8 mouse cellular contexts compared by ENCODE assay signal in the genomic region with DNA sequence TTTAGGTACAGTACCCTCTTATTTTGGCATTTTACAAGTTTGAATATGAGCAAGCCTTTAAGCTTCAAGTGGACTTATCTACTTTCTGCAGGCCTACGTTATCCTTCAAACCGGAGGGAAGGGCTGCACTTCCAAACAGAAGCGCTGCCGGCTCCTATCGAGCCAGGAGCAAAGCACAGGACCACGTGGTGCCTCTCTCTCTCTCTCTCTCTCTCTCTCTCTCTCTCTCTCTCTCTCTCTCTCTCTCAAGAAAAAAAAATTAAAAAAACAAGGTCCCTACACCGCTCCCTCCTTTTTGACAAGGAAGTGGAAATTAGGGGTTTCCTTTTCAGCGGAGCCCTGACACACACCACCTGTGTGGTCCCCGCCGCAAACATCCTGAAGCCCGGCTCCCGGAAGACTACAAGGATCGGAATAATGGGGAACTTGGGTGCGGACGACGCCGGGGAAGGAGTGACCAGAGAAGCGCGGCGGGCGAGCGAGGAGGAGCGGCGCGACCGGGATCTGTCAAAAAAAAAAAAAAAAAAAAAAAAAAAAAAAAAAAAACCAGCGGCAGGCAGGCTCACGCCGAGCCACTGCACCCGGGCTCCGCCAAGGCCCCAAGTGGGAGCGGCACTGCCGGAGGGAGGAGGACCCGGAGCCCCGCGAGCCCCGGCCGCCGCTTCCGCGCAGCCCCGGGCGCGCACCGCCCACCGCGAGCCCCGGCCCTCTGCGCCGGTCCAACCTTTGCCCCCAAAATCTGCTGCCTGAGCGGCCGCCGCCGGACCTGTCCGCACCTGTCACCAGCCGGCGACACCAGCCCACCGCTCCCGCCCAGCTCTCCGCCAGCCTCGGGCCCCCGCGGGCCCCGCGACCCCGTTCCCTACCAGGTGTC. TPM values are rescaled to one million over a fixed set of nuclear protein-coding genes. Genes with fewer than 3 reads are reported as not detected.
DNase-seq lines count a peak whose midpoint lies in the region; ATAC-seq and TF ChIP-seq lines count a peak whose summit lies in the region.

No protein-coding gene starts in this region.

- peak; percentile 36 for ATAC-seq in frontal cortex, adult (ENCODE audit: low TSS enrichment)
- peak; percentile 52 for ATAC-seq in Patski
- peak; percentile 68 for ATAC-seq in embryonic facial prominence, embryonic 14.5 days (ENCODE audit: low read depth)
- ATAC-seq in hindbrain, embryonic 11.5 days (ENCODE audit: low FRiP score): peak; percentile 73
- peak; percentile 60 for ATAC-seq in limb, embryonic 14.5 days (ENCODE audit: low FRiP score, low read depth)
- peak; percentile 71 for ATAC-seq in midbrain, embryonic 14.5 days (ENCODE audit: low FRiP score, low TSS enrichment)
- ATAC-seq in stomach, embryonic 16.5 days (ENCODE audit: insufficient read depth, low FRiP score): peak; percentile 76

- H3K4me2 ChIP-seq in embryonic facial prominence, embryonic 14.5 days (ENCODE audit: low read depth, low read length): peak overlapping the region; percentile 72
- peak overlapping the region; percentile 39 for H3K4me2 ChIP-seq in hindbrain, embryonic 11.5 days (replicated peaks; ENCODE audit: low read depth, low read length)
- peak overlapping the region; percentile 53 for H3K4me2 ChIP-seq in limb, embryonic 14.5 days (replicated peaks; ENCODE audit: low read depth, low read length, severe bottlenecking)
- H3K4me2 ChIP-seq in midbrain, embryonic 14.5 days (ENCODE audit: low read length): peak overlapping the region; percentile 67
- H3K4me2 ChIP-seq in stomach, embryonic 16.5 days (ENCODE audit: low read depth, low read length): peak overlapping the region; percentile 75

- under 1% methylated on average over 26 of the region's 66 CpGs for WGBS in embryonic facial prominence, embryonic 14.5 days
- WGBS in hindbrain, embryonic 11.5 days: under 1% methylated on average over 54 of the region's 66 CpGs
- 4% methylated on average over 49 of the region's 66 CpGs for WGBS in limb, embryonic 14.5 days
- WGBS in midbrain, embryonic 14.5 days: under 1% methylated on average over 65 of the region's 66 CpGs
- WGBS in stomach, embryonic 16.5 days: under 1% methylated on average over 55 of the region's 66 CpGs

- H3K9me3 ChIP-seq in embryonic facial prominence, embryonic 14.5 days (ENCODE audit: control insufficient read depth, low read length): no peaks in the 10 kb centered on the region
- no peaks in the 10 kb centered on the region for H3K9me3 ChIP-seq in hindbrain, embryonic 11.5 days (ENCODE audit: control insufficient read depth, low read length)
- no peaks in the 10 kb centered on the region for H3K9me3 ChIP-seq in limb, embryonic 14.5 days (ENCODE audit: control insufficient read depth, low read length)
- H3K9me3 ChIP-seq in midbrain, embryonic 14.5 days (ENCODE audit: control insufficient read depth, low read length): no peaks in the 10 kb centered on the region
- H3K9me3 ChIP-seq in stomach, embryonic 16.5 days (replicated peaks; ENCODE audit: control insufficient read depth, low read length): no peaks in the 10 kb centered on the region

- H3K9ac ChIP-seq in embryonic facial prominence, embryonic 14.5 days (ENCODE audit: low read depth, low read length): peak overlapping the region; percentile 83
- peak overlapping the region; percentile 76 for H3K9ac ChIP-seq in hindbrain, embryonic 11.5 days (ENCODE audit: low read depth, low read length)
- H3K9ac ChIP-seq in limb, embryonic 14.5 days (ENCODE audit: low read depth, low read length, severe bottlenecking): peak overlapping the region; percentile 82
- H3K9ac ChIP-seq in midbrain, embryonic 14.5 days (replicated peaks; ENCODE audit: low read length): peak overlapping the region; percentile 87
- H3K9ac ChIP-seq in stomach, embryonic 16.5 days (ENCODE audit: low read length): peak overlapping the region; percentile 90

- peaks cover 7% of the 10 kb centered on the region for H3K4me1 ChIP-seq in embryonic facial prominence, embryonic 14.5 days (ENCODE audit: control insufficient read depth, insufficient read depth, low read length)
- no peaks in the 10 kb centered on the region for H3K4me1 ChIP-seq in hindbrain, embryonic 11.5 days (replicated peaks; ENCODE audit: control insufficient read depth, insufficient read depth, low read length)
- H3K4me1 ChIP-seq in limb, embryonic 14.5 days (ENCODE audit: control insufficient read depth, insufficient read depth, low read length): 0 out of 2 replicates have a peak, but pooled peaks cover 6% of the 10 kb centered on the region
- H3K4me1 ChIP-seq in midbrain, embryonic 14.5 days (ENCODE audit: control insufficient read depth, insufficient read depth, low read length): peaks cover 12% of the 10 kb centered on the region
- peaks cover 15% of the 10 kb centered on the region for H3K4me1 ChIP-seq in stomach, embryonic 16.5 days (ENCODE audit: control insufficient read depth, insufficient read depth, low read length)

- DNase-seq in frontal cortex, postnatal 36 days (ENCODE audit: low spot score in 2 of 2): no peak
- peak; percentile 6 for DNase-seq in Patski (ENCODE audit: low read depth, low spot score)
- peak; percentile 79 for DNase-seq in embryonic facial prominence, embryonic 14.5 days (ENCODE audit: low spot score)
- peak; percentile 53 for DNase-seq in hindbrain, embryonic 11.5 days (ENCODE audit: low spot score)
- peak; percentile 71 for DNase-seq in limb, embryonic 14.5 days (ENCODE audit: low spot score)
- DNase-seq in midbrain, embryonic 14.5 days: peak; percentile 74

- CTCF ChIA-PET in Patski (lab: Charles Lee): no interaction called here

- POLR2A ChIA-PET in Patski (lab: Charles Lee): interaction anchor here (0.5 kb wide), 1 partner anchor 403 kb away, joined by 3 read pairs; no protein-coding TSS in a partner anchor

- H3K27ac ChIP-seq in embryonic facial prominence, embryonic 14.5 days (replicated peaks; ENCODE audit: low read depth, low read length): peak overlapping the region; percentile 90
- peak overlapping the region; percentile 69 for H3K27ac ChIP-seq in hindbrain, embryonic 11.5 days (ENCODE audit: low read depth, low read length)
- peak overlapping the region; percentile 83 for H3K27ac ChIP-seq in limb, embryonic 14.5 days (replicated peaks; ENCODE audit: low read depth, low read length)
- H3K27ac ChIP-seq in midbrain, embryonic 14.5 days (replicated peaks; ENCODE audit: low read depth, low read length): peak overlapping the region; percentile 94
- peak overlapping the region; percentile 92 for H3K27ac ChIP-seq in stomach, embryonic 16.5 days (ENCODE audit: low read length)

- peak overlapping the region; percentile 94 for H3K4me3 ChIP-seq in embryonic facial prominence, embryonic 14.5 days (ENCODE audit: low read depth, low read length)
- H3K4me3 ChIP-seq in hindbrain, embryonic 11.5 days (ENCODE audit: low read depth, low read length): peak overlapping the region; percentile 69
- peak overlapping the region; percentile 98 for H3K4me3 ChIP-seq in limb, embryonic 14.5 days (replicated peaks; ENCODE audit: low read length)
- H3K4me3 ChIP-seq in midbrain, embryonic 14.5 days (replicated peaks; ENCODE audit: low read depth, low read length): peak overlapping the region; percentile 91
- peak overlapping the region; percentile 93 for H3K4me3 ChIP-seq in stomach, embryonic 16.5 days (replicated peaks; ENCODE audit: low read length)

- TF ChIP-seq POLR2A in limb, embryonic 14.5 days (IDR thresholded peaks at IDR 0.05; ENCODE audit: borderline replicate concordance, extremely low read depth, insufficient read depth, insufficient read length): no peak

- in situ Hi-C loops in Patski (cut with MboI; ENCODE audit: low pct_unique_long_range_greater_than_20kb): no loop called here

- H3K27me3 ChIP-seq in Patski: no peaks in the 10 kb centered on the region
- no peaks in the 10 kb centered on the region for H3K27me3 ChIP-seq in embryonic facial prominence, embryonic 14.5 days (replicated peaks; ENCODE audit: control insufficient read depth, insufficient read depth, low read length)
- no peaks in the 10 kb centered on the region for H3K27me3 ChIP-seq in hindbrain, embryonic 11.5 days (ENCODE audit: control insufficient read depth, insufficient read depth, low read length)
- no peaks in the 10 kb centered on the region for H3K27me3 ChIP-seq in limb, embryonic 14.5 days (ENCODE audit: control insufficient read depth, insufficient read depth, low read length)
- H3K27me3 ChIP-seq in midbrain, embryonic 14.5 days (ENCODE audit: control insufficient read depth, insufficient read depth, low read length): no peaks in the 10 kb centered on the region
- no peaks in the 10 kb centered on the region for H3K27me3 ChIP-seq in stomach, embryonic 16.5 days (ENCODE audit: control insufficient read depth, insufficient read depth, low read length)

- H3K36me3 ChIP-seq in embryonic facial prominence, embryonic 14.5 days (ENCODE audit: control insufficient read depth, insufficient read depth, low read length): no peaks in the 10 kb centered on the region
- no peaks in the 10 kb centered on the region for H3K36me3 ChIP-seq in hindbrain, embryonic 11.5 days (ENCODE audit: control insufficient read depth, insufficient read depth, low read length)
- no peaks in the 10 kb centered on the region for H3K36me3 ChIP-seq in limb, embryonic 14.5 days (ENCODE audit: control insufficient read depth, insufficient read depth, low read length)
- H3K36me3 ChIP-seq in midbrain, embryonic 14.5 days (ENCODE audit: control insufficient read depth, insufficient read depth, low read length): no peaks in the 10 kb centered on the region
- no peaks in the 10 kb centered on the region for H3K36me3 ChIP-seq in stomach, embryonic 16.5 days (ENCODE audit: control insufficient read depth, insufficient read depth, low read length)

- no peak for TF ChIP-seq CTCF in Patski (IDR thresholded peaks at IDR 0.05)

RNA-seq across cellular contexts. Expression of gene Usp15, which starts 0.6 kb away (rescaled TPM):
- polyA plus RNA-seq in Patski (2021): 52.7 TPM
- 70.0 and 74.5 TPM in 2 replicates for polyA plus RNA-seq in embryonic facial prominence, embryonic 14.5 days (2014; fragmentation: Nextera tagmentation; extraction: Ambion mirVana)
- polyA plus RNA-seq in hindbrain, embryonic 11.5 days (2014; fragmentation: Nextera tagmentation; extraction: Ambion mirVana): 70.6 and 79.9 TPM in 2 replicates
- 27.6 and 42.7 TPM in 2 replicates for polyA plus RNA-seq in limb, embryonic 14.5 days (2012; rRNA removed)
- polyA plus RNA-seq in limb, embryonic 14.5 days (2014; fragmentation: Nextera tagmentation; extraction: Ambion mirVana): 71.8 and 73.0 TPM in 2 replicates
- 90.9 and 92.3 TPM in 2 replicates for polyA plus RNA-seq in midbrain, embryonic 14.5 days (2014; fragmentation: Nextera tagmentation; extraction: Ambion mirVana)
- 75.1 and 77.3 TPM in 2 replicates for polyA plus RNA-seq in stomach, embryonic 16.5 days (2015; fragmentation: Nextera tagmentation; extraction: Ambion mirVana)

Comparison
In these comparisons a context has a peak if more than half of its experiments do, and no peak if none do; other contexts are left out.
1. DNase-seq: peak in Patski (single experiment), embryonic facial prominence, embryonic 14.5 days (single experiment), hindbrain, embryonic 11.5 days (single experiment), limb, embryonic 14.5 days (single experiment) and midbrain, embryonic 14.5 days (single experiment); none in frontal cortex, postnatal 36 days (0 of 2).
2. Peak in every context shown above with its lines, with median percentiles within 50 percentile points of each other: ATAC-seq, H3K27ac ChIP-seq, H3K4me2 ChIP-seq, H3K4me3 ChIP-seq and H3K9ac ChIP-seq.